Mouse (Mus musculus) cortical plate, adult 2 months (tissue): ENCODE measurements around the gene Gfi1b.

ENCODE experiments used
- CTCF ChIP-seq: fragments of 200-500 bp; IDR thresholded peaks from 2 replicates; pipeline ENCODE4 v1.5.1; 2011; ENCODE audit warnings: mild to moderate bottlenecking, control low read depth, low read length; ENCODE audit not compliant: insufficient read depth; ENCODE audit errors: extremely low read depth
- POLR2A ChIP-seq: fragments of 200-500 bp; IDR thresholded peaks from 2 replicates; pipeline ENCODE4 v1.6.1; 2011; ENCODE audit warnings: mild to moderate bottlenecking, low read length, control low read depth; ENCODE audit not compliant: insufficient read depth; ENCODE audit errors: extremely low read depth

DNA sequence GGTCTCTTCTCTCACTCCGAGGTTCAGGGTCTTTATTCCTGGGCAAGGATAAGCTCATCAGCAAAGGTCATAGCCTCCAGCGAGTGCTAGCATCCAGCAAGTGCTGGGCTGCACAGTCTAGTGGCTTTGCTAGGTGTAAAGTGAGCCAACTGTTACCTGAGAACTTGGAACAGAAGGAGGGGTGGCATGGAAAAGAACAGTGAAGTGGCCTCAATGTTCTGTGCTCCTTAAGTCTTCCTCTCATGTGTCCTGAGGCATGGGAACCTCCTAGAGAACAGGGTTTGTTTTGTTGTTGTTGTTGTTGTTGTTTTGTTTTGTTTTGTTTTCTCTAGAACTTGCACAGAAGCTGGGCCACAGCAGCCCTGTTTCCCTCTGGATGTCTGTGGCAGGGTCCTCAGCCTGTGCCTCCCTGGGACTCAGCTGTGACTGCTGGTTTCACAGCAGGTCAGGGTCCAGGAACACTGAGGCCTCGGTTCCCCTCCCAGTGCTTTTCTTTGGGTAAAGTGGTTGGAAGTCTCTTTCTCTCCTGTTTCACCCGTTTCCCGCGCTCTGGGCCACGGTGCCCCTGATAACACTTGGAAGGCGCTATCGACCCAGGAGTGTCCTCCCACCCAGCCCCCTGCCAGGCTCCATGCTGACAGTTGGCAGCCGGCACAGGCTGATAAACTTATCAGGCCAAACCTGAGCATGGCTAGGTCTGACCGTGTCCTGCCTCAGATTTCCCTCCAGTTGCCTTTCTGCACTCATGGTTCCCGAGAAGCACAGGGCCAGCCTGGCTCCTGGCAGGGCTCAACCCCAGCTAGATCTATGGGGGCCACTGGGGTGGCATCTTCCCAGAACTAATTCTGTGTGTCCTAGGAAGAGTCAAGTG is 19.8 kb downstream of the Gfi1b start:
- TF ChIP-seq POLR2A (no peak), CTCF (no peak)
